Mouse (Mus musculus) WW6 (cell line): Measurements from ENCODE around the gene Gm10721.
"Not testable (repeated sequence)": the region's sequence is repeated elsewhere in the genome, so short reads cannot be mapped to it uniquely, and the experiment has no call there.

ENCODE experiments used
- DNase-seq: peaks from one replicate; pipeline ENCODE4 v3.0.0-alpha.2; 2013; ENCODE audit warnings: low read depth, low spot score

Gm10721 gene

GRCm38 (mm10) chr9:3012733-3013279 lies at the start of gene Gm10721:
TSS of gene Gm10721 (plus strand) at chr9:3013140.
- not testable (repeated sequence) for DNase-seq

- peak; percentile 42 for DNase-seq
Measured at GRCm38 (mm10) chr9:3000445-3000972, 12.4 kb upstream of the Gm10721 start, which contains the start of gene Gm10722. TSS of gene Gm10722 (plus strand) at chr9:3000922.

- not testable (repeated sequence) for DNase-seq
Measured at GRCm38 (mm10) chr9:3001006-3001405, 11.9 kb upstream of the Gm10721 start.

- peak; percentile 31 for DNase-seq
Measured at GRCm38 (mm10) chr9:3001948-3002659, 10.8 kb upstream of the Gm10721 start.

- DNase-seq, result not testable (repeated sequence)
Measured at GRCm38 (mm10) chr9:3002794-3003396, 10.0 kb upstream of the Gm10721 start, which contains the start of gene Gm11168. TSS of gene Gm11168 (plus strand) at chr9:3003346.

- not testable (repeated sequence) for DNase-seq
Measured at GRCm38 (mm10) chr9:3006179-3006578, 6.8 kb upstream of the Gm10721 start.

GRCm38 (mm10) chr9:3006636-3007035 lies 6.3 kb upstream of the Gm10721 start:
- DNase-seq, result not testable (repeated sequence)

GRCm38 (mm10) chr9:3007272-3007671 lies 5.7 kb upstream of the Gm10721 start:
- peak; percentile 38 for DNase-seq

GRCm38 (mm10) chr9:3009331-3009730 lies 3.6 kb upstream of the Gm10721 start:
- DNase-seq, result not testable (repeated sequence)

- not testable (repeated sequence) for DNase-seq
Measured at GRCm38 (mm10) chr9:3012054-3012621, 802 bp upstream of the Gm10721 start.

- not testable (repeated sequence) for DNase-seq
Measured at GRCm38 (mm10) chr9:3015354-3015753, 2.4 kb downstream of the Gm10721 start, which contains the start of gene Gm10720. TSS of gene Gm10720 (plus strand) at chr9:3015654.

GRCm38 (mm10) chr9:3015896-3016295 lies 3.0 kb downstream of the Gm10721 start:
- not testable (repeated sequence) for DNase-seq

- not testable (repeated sequence) for DNase-seq
Measured at GRCm38 (mm10) chr9:3017108-3017507, 4.2 kb downstream of the Gm10721 start, which contains the start of gene Gm10719. TSS of gene Gm10719 (plus strand) at chr9:3017408.

- DNase-seq, result not testable (repeated sequence)
Measured at GRCm38 (mm10) chr9:3018944-3019343, 6.0 kb downstream of the Gm10721 start.

- not testable (repeated sequence) for DNase-seq
Measured at GRCm38 (mm10) chr9:3019835-3020727, 7.1 kb downstream of the Gm10721 start.

GRCm38 (mm10) chr9:3022316-3023008 lies 9.5 kb downstream of the Gm10721 start:
- DNase-seq, result peak; percentile 34

- DNase-seq, result not testable (repeated sequence)
Measured at GRCm38 (mm10) chr9:3023312-3023984, 10.5 kb downstream of the Gm10721 start, which contains the start of gene Gm10718. TSS of gene Gm10718 (plus strand) at chr9:3023547.

GRCm38 (mm10) chr9:3023985-3024648 lies 11.2 kb downstream of the Gm10721 start:
- not testable (repeated sequence) for DNase-seq
